Mouse (Mus musculus) midbrain, postnatal 0 days (tissue): ENCODE results near the gene Cd59a. TPM values are rescaled to one million over a fixed set of nuclear protein-coding genes. Genes with fewer than 3 reads are reported as not detected.

Experiments used
- ATAC-seq: fragments of 200-750 bp; cut with Nextera tagmentation; 2 replicates; pipeline ENCODE4 v1.8.0; 2017; ENCODE audit warnings: moderate number of reproducible peaks, mild to moderate bottlenecking, moderate TSS enrichment, moderate library complexity; ENCODE audit not compliant: low FRiP score
- DNase-seq: peaks from one replicate; pipeline ENCODE4 v3.0.0-alpha.2; 2015; ENCODE audit warnings: low spot score
- H3K27ac ChIP-seq: fragments of 300-500 bp; sonication (generic); 2 replicates; pipeline ENCODE4 v1.5.1; 2014; ENCODE audit warnings: low read depth, mild to moderate bottlenecking, low read length, mixed read lengths
- H3K27me3 ChIP-seq: fragments of 300-500 bp; sonication (generic); 2 replicates; pipeline ENCODE4 v1.6.1; 2014; ENCODE audit warnings: low read length, control low read depth, mixed read lengths; ENCODE audit not compliant: insufficient read depth
- H3K36me3 ChIP-seq: fragments of 300-500 bp; sonication (generic); 2 replicates; pipeline ENCODE4 v1.6.1; 2014; ENCODE audit warnings: low read length, control low read depth, mixed read lengths; ENCODE audit not compliant: insufficient read depth
- H3K4me1 ChIP-seq: fragments of 300-500 bp; sonication (generic); 2 replicates; pipeline ENCODE4 v1.6.1; 2014; ENCODE audit warnings: mild to moderate bottlenecking, control low read depth, antibody characterized with exemption, low read length, mixed read lengths; ENCODE audit not compliant: insufficient read depth
- H3K4me2 ChIP-seq: fragments of 300-500 bp; sonication (generic); 2 replicates; pipeline ENCODE4 v1.6.1; 2014; ENCODE audit warnings: low read depth, mild to moderate bottlenecking, low read length, mixed read lengths; ENCODE audit not compliant: poor library complexity, severe bottlenecking
- H3K4me3 ChIP-seq: fragments of 300-500 bp; sonication (generic); 2 replicates; pipeline ENCODE4 v1.5.1; 2014; ENCODE audit warnings: low read depth, mild to moderate bottlenecking, low read length, moderate library complexity
- H3K9ac ChIP-seq: fragments of 300-500 bp; sonication (generic); replicated peaks from 2 replicates; pipeline ENCODE4 v1.6.1; 2014; ENCODE audit warnings: mild to moderate bottlenecking, low read length, moderate library complexity, mixed read lengths; ENCODE audit not compliant: poor library complexity, severe bottlenecking
- H3K9me3 ChIP-seq: fragments of 300-500 bp; sonication (generic); 2 replicates; pipeline ENCODE4 v1.6.1; 2016; ENCODE audit warnings: low read length, control low read depth
- CTCF ChIP-seq: IDR thresholded peaks from 2 replicates; pipeline ENCODE4 v1.5.1; 2016; ENCODE audit warnings: antibody characterized with exemption, mild to moderate bottlenecking
- WGBS: fragments of 180-500 bp; shearing (Covaris S2); extraction: QIAGEN DNeasy Blood & Tissue Kit; methylation state at CpG from one replicate; pipeline ENCODE4 v1.1.7; 2014; 5-methylcytosine and 5-hydroxymethylcytosine counted together
- polyA plus RNA-seq: library from polyadenylated mRNA; unstranded; fragments of >200 nt; fragmentation: Nextera tagmentation; extraction: Ambion mirVana; gene quantifications from 2 replicates; pipeline ENCODE4 v1.2.1, GENCODE M21; 2015
- total RNA-seq: library from RNA; depleted of rRNA; stranded (reverse); fragments of >200 nt; gene quantifications from 2 replicates; pipeline ENCODE4 v1.2.3, GENCODE M21; 2014; rRNA removed

Gene Cd59a
- 3.2 and 5.7 TPM in 2 replicates for total RNA-seq
- 13.1 and 14.6 TPM in 2 replicates for polyA plus RNA-seq

- Histone ChIP-seq H3K9ac (peak within 1 kb of the TSS; percentile 42; the same call in 1 of the 2 replicates), H3K4me2 (peak within 1 kb of the TSS; percentile 58), H3K4me3 (peak within 1 kb of the TSS; percentile 36), H3K9me3 (no peaks in the 10 kb centered on the region), H3K27ac (peak within 1 kb of the TSS; percentile 62), H3K36me3 (no peaks in the 10 kb centered on the region), H3K27me3 (no peaks in the 10 kb centered on the region), H3K4me1 (no peaks in the 10 kb centered on the region)
- ATAC-seq: peak; percentile 84
- 3% methylated on average over 15 of the region's 15 CpGs for WGBS
- no peak for TF ChIP-seq CTCF
- DNase-seq: peak; percentile 78
Measured at GRCm38 (mm10) chr2:104095741-104096213, at the start of gene Cd59a. Gene Cd59a (plus strand): TSS chr2:104095801.

DNA sequence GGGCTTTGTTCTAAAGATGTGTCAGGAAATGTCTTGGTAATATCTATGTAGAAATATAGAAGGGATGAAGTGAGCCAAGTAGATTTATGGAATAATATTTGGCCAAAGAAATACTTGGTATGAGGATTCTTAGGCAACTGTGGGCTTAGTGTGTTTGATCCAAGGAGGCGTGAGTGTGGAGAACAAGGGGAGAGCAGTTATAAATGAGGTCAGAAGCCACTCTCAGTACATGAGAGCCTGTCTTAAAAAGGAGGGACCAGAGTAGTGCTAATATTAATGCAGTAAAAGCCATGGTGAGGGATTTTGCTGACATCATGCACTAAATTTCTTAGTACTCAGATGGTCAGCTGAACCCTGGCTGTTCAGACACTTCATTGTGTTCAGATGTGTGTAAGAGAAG, 37.2 kb upstream of the Cd59a start:
- Histone ChIP-seq H3K9ac (no peak overlapping the region), H3K36me3 (peaks cover 31% of the 10 kb centered on the region), H3K4me3 (no peak overlapping the region), H3K4me2 (no peak overlapping the region), H3K4me1 (no peaks in the 10 kb centered on the region), H3K27ac (no peak overlapping the region), H3K27me3 (no peaks in the 10 kb centered on the region), H3K9me3 (no peaks in the 10 kb centered on the region)
- TF ChIP-seq CTCF: no peak
- DNase-seq (no peak), ATAC-seq (no peak)
- WGBS: 94% methylated on average over 1 of the region's 1 CpGs

GRCm38 (mm10) chr2:104058954-104059353, 36.6 kb upstream of the Cd59a start:
- TF ChIP-seq CTCF: no peak
- H3K4me2 ChIP-seq: no peak overlapping the region
- peaks cover 28% of the 10 kb centered on the region for H3K36me3 ChIP-seq
- H3K9me3 ChIP-seq: no peaks in the 10 kb centered on the region
- H3K9ac ChIP-seq: no peak overlapping the region
- H3K4me1 ChIP-seq: no peaks in the 10 kb centered on the region
- no peaks in the 10 kb centered on the region for H3K27me3 ChIP-seq
- DNase-seq (no peak), ATAC-seq (no peak)
- 96% methylated on average over 4 of the region's 4 CpGs for WGBS
- H3K27ac ChIP-seq: no peak overlapping the region
- H3K4me3 ChIP-seq: no peak overlapping the region

DNA sequence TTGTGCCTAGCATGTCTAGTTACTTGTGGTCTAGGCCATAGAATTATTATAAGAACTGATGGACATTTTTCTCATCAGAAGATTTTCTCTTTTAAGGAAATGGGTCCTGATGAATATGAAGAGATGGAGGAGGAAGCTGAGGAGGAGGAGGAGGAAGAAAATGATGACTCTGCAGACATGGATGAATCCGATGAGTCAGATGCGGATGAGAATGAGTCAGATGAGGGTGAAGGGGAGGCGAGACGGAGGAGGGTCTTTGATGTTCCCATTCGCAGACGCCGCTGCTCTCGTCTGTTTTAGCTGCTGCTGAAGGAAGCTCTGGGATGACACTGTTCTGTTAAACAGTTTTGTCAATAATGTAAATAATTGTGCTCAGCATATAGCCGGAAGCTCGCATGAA, 35.8 kb upstream of the Cd59a start:
- DNase-seq: no peak
- TF ChIP-seq CTCF: no peak
- H3K27ac ChIP-seq: no peak overlapping the region
- no peaks in the 10 kb centered on the region for H3K27me3 ChIP-seq
- WGBS: 83% methylated on average over 10 of the region's 10 CpGs
- H3K4me1 ChIP-seq: no peaks in the 10 kb centered on the region
- H3K36me3 ChIP-seq: peaks cover 22% of the 10 kb centered on the region
- no peak overlapping the region for H3K9ac ChIP-seq
- ATAC-seq: no peak
- H3K4me3 ChIP-seq: no peak overlapping the region
- no peak overlapping the region for H3K4me2 ChIP-seq
- H3K9me3 ChIP-seq: no peaks in the 10 kb centered on the region

DNA sequence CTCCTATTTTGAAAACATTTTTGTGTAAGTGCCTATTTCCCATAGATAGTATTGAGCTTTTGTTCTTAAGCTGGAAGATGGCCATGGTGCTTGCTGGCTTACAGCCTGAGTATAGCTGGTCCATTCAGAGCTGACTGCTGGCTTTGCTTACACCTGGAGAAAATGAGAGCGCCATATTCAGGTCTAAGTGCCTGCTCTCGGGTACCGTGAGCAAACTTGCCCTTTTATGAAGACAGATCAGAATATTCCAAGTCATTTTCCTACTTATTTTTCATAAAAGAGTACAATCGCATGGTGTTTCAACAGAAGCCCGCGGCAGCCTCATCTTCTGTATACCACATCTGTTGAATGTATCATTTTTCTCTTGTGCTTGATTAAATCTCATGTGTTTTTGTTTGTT, 34.6 kb upstream of the Cd59a start:
- no peak for TF ChIP-seq CTCF
- Histone ChIP-seq H3K9me3 (no peaks in the 10 kb centered on the region), H3K4me3 (no peak overlapping the region), H3K4me1 (no peaks in the 10 kb centered on the region), H3K4me2 (no peak overlapping the region), H3K27me3 (no peaks in the 10 kb centered on the region), H3K27ac (no peak overlapping the region), H3K36me3 (peaks cover 15% of the 10 kb centered on the region), H3K9ac (no peak overlapping the region)
- ATAC-seq (no peak), DNase-seq (no peak)
- WGBS: 92% methylated on average over 6 of the region's 6 CpGs

DNA sequence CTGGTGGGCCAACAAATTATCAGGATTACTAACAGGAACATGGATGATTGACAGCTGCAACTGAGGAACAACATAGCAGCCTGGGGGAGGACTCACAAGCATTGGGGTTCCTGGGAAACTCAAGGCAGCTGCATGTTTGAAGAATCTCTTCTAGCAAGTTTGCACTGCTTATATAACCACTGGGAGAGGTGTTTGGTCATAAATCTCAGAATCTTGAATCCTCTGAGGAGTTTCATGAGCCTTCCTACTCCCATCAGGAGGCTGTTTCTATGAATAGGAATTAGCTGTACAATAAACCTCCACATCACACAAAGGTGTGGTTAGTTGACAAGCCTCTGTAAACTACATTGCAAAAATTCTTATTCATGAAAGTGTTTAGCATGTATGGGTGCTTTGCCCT, 32.9 kb upstream of the Cd59a start:
- no peak overlapping the region for H3K4me2 ChIP-seq
- no peak for TF ChIP-seq CTCF
- ATAC-seq: no peak

More for the DNA sequence above, 32.9 kb upstream of the Cd59a start:
- no peak for DNase-seq
- Histone ChIP-seq H3K9ac (no peak overlapping the region), H3K27me3 (no peaks in the 10 kb centered on the region), H3K27ac (no peak overlapping the region), H3K4me1 (no peaks in the 10 kb centered on the region), H3K4me3 (no peak overlapping the region), H3K36me3 (peaks cover 15% of the 10 kb centered on the region), H3K9me3 (no peaks in the 10 kb centered on the region)
